Mouse (Mus musculus): ENCODE results near the gene Apba2. TPM values are rescaled to one million over a fixed set of nuclear protein-coding genes. Genes with fewer than 3 reads are reported as not detected.

Gene Apba2
- total RNA-seq, 4 experiments from 2014 or later: 0.12 to 1.7 (median 0.74) TPM

- DNase-seq: no peak
Measured at GRCm38 (mm10) chr7:64662506-64662905, 161.0 kb downstream of the Apba2 start.

DNA sequence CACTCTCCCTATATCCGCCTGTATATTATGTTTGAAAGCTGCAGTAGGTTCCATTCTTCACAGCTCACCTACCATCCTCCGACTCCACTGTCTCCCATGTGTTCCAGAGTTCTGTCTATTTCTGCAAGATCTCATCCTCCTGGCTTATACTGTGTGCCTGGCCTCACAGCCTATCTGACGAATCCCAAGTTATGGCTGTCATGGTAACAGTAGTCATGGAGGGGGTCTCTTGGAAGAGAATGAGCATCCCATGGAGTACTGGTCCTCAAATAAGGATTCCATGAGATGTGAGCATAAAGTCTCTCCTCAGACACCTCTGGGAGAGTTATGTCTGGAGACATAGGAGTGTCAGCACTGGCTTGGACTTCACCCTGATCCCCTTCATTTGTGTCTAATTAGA, 162.1 kb downstream of the Apba2 start:
- no peak for DNase-seq

DNA sequence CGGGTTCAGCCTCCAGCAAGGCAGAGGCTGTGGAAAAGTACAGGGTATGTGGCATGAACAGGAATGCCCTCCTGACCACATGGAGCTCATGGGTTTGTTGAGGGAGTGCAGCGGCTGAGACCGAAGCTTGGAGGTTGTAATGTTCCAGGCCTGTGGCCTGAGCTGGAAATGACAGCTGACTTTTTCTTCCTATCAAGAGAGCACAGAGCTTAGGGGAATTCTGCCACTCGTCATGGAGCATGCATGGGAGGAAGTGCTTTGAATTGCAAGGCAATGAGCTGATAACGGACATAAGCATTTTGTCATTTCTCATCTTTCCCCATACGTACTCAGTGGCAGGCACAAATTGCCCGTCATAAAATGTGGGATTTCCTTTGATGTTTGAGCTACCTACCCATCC, 163.6 kb downstream of the Apba2 start:
- DNase-seq: no peak

DNA sequence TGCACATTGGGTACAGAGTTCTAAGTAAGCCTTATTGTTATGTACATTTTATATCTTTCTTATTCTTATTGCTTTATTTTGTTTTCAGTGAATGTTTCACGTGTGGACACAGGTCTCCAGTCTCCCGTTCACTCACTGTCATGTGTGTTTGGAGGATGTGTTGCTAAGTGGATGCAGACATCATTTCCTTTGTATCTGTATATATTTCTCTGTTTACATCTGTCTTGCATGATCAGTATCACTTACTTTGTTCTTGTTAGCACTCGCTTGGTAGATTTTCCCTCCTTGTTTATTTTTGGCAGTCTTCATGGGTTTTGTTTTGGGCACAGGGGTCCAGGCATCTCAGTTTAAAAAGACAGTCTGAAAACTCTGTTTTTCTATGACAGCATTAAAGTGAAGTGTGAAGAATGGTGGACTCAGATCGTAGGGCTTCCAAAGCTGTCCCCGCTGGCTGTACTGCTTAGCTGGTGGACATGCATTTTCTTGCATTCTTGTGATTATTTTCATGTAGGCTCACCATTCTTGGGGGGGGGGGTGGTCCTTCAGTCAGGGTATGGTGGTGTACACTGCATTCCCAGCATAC, 164.3 kb downstream of the Apba2 start:
- no peak for DNase-seq

DNA sequence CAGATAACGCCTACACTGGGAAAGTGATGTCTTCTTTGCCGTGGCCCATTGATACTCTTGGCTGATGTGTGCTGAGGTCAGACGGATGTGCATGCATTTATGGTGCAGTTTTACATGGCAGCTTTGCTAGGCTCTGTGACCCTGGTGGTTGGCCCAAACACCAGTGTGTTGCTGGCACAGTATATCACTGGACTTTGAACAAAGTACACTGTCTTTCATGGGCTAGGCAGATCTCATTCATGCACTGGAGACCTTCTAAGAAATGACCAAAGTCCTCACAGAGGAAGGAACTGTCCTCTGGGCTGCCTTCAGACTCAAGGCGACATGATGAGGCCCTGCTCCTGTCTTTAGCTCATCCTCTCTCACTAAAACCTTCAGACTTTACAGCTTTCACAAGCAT, 166.5 kb downstream of the Apba2 start:
- DNase-seq: no peak

DNA sequence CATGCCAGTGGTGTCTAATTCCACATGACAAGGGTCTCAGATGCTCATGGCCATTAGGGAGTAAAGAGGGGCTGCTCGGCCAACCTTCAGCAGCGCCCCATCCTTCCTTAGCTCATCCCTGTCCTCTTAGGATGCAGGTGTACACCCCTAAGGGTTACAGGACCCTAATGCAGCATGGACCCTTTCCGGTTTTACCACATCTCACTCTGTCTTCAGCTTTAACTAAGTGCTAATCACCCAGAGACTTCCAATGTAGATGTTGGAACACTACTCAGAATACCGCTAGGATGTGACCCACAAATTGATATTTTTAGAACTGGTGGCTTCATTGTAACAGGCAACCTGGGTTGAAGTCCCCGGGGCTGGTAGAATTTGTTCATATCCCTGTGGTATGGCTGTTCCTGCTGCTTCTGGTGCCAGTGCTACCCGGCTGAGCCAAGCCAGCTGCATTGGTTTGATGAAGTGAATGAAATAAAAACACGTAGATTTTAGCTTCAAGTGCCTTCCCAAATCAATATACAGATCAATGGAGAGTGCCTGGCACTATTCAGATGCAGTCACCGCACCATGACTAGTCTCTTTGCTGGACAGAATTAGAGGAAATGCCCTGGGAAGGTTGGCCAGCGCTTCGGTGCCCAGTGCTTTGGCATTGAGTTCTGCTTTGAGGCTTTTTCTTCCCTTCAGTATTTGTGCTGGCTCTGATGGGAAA, 178.4 kb downstream of the Apba2 start:
- DNase-seq: no peak

- DNase-seq: no peak
Measured at GRCm38 (mm10) chr7:64684893-64685292, 183.4 kb downstream of the Apba2 start.

GRCm38 (mm10) chr7:64688115-64688817, 186.8 kb downstream of the Apba2 start:
- DNase-seq: no peak

DNA sequence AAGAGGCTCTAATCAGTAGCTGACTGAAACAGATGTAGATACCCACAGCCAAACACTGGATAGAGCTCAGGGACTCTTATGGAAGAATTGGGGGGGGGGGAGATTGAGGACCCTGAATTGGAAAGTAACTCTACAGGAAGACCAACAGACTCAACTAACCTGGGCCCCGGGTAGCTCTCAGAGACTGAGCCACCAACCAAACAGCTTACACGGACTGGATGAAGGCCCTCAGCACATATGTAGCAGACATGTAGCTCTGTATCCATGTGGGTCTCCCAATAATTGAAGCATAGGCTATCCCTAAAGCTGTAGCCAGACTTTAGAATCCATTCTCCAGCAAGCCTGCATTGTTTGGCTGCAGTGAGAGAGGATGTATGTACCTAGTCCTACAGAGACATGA, 190.3 kb downstream of the Apba2 start:
- no peak for DNase-seq

GRCm38 (mm10) chr7:64694937-64695336, 193.4 kb downstream of the Apba2 start:
- no peak for DNase-seq

DNA sequence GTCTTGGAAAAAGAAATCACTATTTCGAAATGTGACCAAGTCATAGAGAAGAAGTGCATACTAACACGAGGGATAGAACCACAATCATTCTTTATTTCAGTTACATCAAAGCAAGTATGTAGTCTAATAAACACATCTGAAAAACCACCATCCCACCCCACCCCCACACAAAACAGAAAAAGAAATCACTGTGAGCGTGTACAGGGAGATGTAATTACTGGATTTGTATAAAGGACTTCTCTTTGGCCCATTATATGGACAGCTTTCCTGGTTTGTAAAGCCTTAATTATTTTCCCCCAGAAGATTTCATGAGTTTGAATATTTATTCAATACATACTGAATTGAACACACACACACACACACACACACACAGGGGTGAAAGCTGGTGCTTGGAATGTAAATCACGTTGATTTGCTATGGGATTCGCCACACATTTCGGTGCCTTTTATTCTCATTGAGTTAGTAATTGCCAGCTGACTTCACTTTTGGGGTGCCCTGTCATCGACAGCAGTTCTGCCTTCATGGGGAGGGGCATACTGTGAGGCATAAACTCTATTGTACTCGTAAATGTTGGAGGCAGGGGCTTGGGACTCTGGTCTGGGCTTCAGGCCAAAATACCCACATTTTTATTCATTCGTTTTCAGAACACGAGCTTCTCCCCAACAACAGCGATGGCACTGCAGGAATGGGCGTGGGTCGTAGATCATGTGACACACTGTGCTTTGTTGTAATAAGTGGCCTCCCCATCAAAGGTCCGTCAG, 195.2 kb downstream of the Apba2 start:
- no peak for DNase-seq

- no peak for DNase-seq
Measured at GRCm38 (mm10) chr7:64697791-64698337, 196.4 kb downstream of the Apba2 start.

GRCm38 (mm10) chr7:64704060-64704595, 202.6 kb downstream of the Apba2 start:
- no peak for DNase-seq

DNA sequence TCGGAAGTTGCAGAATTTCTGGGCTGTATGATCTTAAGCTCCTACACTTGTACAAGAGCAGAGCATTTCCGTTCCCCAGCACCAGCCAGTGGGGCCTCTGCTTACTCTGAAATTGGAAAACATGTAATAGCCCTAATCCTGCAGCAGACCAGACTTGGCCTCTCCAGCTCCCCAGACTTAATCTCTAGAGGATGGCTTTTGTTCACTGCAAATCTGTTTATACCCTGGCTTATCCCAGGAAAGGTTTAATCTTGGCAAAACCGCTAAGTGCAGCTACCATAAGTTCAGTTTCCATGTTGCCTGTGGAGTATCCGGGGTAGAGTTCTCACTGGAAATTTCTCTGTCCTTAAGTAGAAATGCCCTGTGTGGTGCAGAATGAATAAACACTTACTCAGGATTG, 206.7 kb downstream of the Apba2 start:
- DNase-seq: no peak

DNA sequence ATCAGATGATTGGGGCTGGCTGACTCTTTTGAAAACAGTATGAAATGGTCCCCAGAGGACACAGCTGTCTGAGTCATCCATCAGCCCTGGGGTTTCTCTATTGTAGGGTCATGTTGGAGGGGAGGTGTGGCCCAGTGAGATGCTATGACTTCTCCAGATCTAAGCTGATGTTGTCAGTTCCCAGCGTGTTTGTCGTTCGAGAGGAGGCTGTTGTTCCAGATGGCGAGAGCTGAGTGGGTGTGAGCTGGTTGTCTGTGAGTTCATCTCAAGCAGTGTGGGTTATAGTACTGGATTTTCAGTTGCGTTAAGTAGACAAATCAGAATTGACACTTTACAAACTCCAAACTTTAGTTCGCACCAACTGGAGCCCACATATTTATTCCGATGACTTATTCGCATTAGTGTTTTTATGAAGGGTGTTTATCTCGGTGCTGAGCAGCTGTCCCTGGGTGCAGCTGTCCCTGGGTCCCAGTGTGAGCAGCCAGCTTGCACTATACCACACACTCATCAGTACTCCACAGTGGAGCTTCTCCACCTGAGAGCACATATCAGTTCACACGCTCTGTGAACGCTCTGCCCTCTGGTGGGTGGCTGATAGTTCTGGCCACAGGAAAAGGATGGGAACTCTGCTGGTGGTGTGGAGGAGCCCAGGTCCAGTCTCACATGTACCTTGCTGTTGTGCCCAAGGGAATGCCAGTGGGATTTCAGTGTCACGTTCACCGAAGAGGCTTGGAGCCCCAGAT, 208.2 kb downstream of the Apba2 start:
- no peak for DNase-seq

DNA sequence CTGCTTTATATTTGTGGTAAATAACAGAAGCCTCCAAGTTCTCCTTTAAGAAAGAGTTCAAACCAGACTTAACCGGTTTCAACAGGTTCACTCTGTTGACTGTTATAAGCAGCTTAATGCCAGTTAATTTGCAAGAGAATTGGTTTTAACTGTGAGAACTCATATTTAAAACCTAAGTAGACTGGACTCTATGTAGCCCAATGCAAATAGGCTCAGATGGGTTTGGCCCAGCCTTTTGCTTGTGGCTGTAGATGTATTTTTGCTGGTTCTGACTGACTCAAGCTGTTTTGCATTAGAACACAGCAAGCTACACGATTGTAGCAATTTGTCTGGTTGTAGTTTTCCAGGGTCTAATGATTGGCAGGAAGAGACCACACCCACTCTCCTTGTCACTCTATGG, 214.8 kb downstream of the Apba2 start:
- no peak for DNase-seq

DNA sequence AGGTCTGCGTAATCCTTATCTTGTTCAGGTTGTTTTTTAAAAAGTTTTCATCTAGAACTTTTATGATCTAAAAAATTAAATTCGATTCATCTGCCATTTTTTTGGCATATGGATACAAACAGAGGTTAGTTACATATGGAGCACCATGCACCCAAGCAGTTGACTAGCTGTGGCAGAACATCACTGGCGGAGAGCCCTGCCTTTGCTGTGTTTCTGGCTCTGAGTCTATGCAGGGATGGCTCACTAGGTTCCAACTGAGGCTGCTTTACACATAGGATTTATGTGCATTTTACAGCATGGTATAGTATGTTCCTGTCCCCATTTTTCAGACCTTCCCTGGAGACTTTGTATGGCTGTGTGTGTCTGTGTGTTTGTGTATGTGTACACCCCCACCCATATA, 221.8 kb downstream of the Apba2 start:
- no peak for DNase-seq

- no peak for DNase-seq
Measured at GRCm38 (mm10) chr7:64724409-64724808, 222.9 kb downstream of the Apba2 start.

GRCm38 (mm10) chr7:64725967-64726695, 224.6 kb downstream of the Apba2 start:
- no peak for DNase-seq

GRCm38 (mm10) chr7:64728181-64728591, 226.7 kb downstream of the Apba2 start:
- DNase-seq: no peak

DNA sequence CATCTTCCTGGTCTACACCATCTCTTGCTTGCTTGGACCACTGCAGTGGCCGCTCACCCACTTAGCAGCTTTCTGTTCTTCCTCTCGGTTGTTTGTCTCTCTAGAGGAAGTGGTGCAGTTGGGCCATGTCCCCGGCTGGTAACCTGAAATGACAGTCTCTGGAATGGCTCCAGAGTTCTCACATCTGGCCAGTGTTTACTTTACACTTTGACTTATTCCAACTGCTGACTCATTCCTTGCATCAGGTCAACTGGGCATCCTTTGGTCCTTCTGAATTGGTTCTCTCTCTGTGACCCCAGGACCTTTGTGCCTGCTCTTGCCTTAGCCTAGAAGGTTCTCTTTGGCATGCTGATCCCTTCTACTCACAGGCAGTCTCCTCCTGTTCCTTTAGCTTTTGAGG, 227.3 kb downstream of the Apba2 start:
- DNase-seq: no peak

Measured in adrenal gland, adult 8-10 months (tissue).